Mouse (Mus musculus) liver, embryonic 13.5 days (tissue): Measurements from ENCODE around the gene Ric3. TPM values are rescaled to one million over a fixed set of nuclear protein-coding genes. Genes with fewer than 3 reads are reported as not detected.
"Not testable (repeated sequence)": the region's sequence is repeated elsewhere in the genome, so short reads cannot be mapped to it uniquely, and the experiment has no call there.

Experiments used
- ATAC-seq: fragments of 200-750 bp; cut with Nextera tagmentation; 2 replicates; pipeline ENCODE4 v1.8.0; 2017; ENCODE audit warnings: low read depth, mild to moderate bottlenecking, moderate number of reproducible peaks, moderate library complexity
- DNase-seq: peaks from one replicate; pipeline ENCODE4 v3.0.0; 2022
- H3K27ac ChIP-seq: fragments of 300-500 bp; sonication (generic); 2 replicates; pipeline ENCODE4 v1.5.1; 2015; ENCODE audit warnings: moderate library complexity, mild to moderate bottlenecking, inconsistent platforms
- H3K27me3 ChIP-seq: fragments of 300-500 bp; sonication (generic); 2 replicates; pipeline ENCODE4 v1.6.1; 2015; ENCODE audit warnings: mild to moderate bottlenecking, inconsistent platforms
- H3K36me3 ChIP-seq: fragments of 300-500 bp; sonication (generic); 2 replicates; pipeline ENCODE4 v1.6.1; 2015; ENCODE audit warnings: mild to moderate bottlenecking, inconsistent platforms
- H3K4me1 ChIP-seq: fragments of 300-500 bp; sonication (generic); replicated peaks from 2 replicates; pipeline ENCODE4 v1.6.1; 2015; ENCODE audit warnings: inconsistent platforms
- H3K4me2 ChIP-seq: fragments of 300-500 bp; sonication (generic); 2 replicates; pipeline ENCODE4 v1.6.1; 2015; ENCODE audit warnings: inconsistent platforms, mild to moderate bottlenecking, moderate library complexity
- H3K4me3 ChIP-seq: fragments of 300-500 bp; sonication (generic); replicated peaks from 2 replicates; pipeline ENCODE4 v1.5.1; 2015; ENCODE audit warnings: mild to moderate bottlenecking, inconsistent platforms
- H3K9ac ChIP-seq: fragments of 300-500 bp; sonication (generic); 2 replicates; pipeline ENCODE4 v1.6.1; 2015; ENCODE audit warnings: mild to moderate bottlenecking, inconsistent platforms
- H3K9me3 ChIP-seq: fragments of 300-500 bp; sonication (generic); replicated peaks from 2 replicates; pipeline ENCODE4 v1.6.1; 2016; ENCODE audit warnings: inconsistent platforms
- WGBS: fragments of 180-500 bp; shearing (Covaris S2); methylation state at CpG from one replicate; pipeline ENCODE4 v1.1.7; 2015; ENCODE audit not compliant: insufficient replicate concordance; 5-methylcytosine and 5-hydroxymethylcytosine counted together
- polyA plus RNA-seq: library from polyadenylated mRNA; unstranded; fragments of >200 nt; fragmentation: Nextera tagmentation; extraction: Ambion mirVana; gene quantifications from 2 replicates; pipeline ENCODE4 v1.2.1, GENCODE M21; 2015

Gene Ric3
- polyA plus RNA-seq, 1 experiment from 2014 or later, result 0.73 TPM

GRCm38 (mm10) chr7:109097203-109097602 lies 14.1 kb upstream of the Ric3 start:
- 55% methylated on average over 7 of the region's 7 CpGs for WGBS

GRCm38 (mm10) chr7:109096618-109097017 lies 13.5 kb upstream of the Ric3 start:
- H3K27ac ChIP-seq, result no peak overlapping the region
- WGBS, result 48% methylated on average over 4 of the region's 4 CpGs
- 0 out of 2 replicates have a peak, but pooled peaks cover 9% of the 10 kb centered on the region for H3K4me1 ChIP-seq
- no peaks in the 10 kb centered on the region for H3K36me3 ChIP-seq
- DNase-seq (no peak), ATAC-seq (peak; percentile 62; the same call in 1 of the 2 replicates)
- no peaks in the 10 kb centered on the region for H3K27me3 ChIP-seq
- H3K4me3 ChIP-seq, result no peak overlapping the region
- no peak overlapping the region for H3K4me2 ChIP-seq
- H3K9me3 ChIP-seq, result no peaks in the 10 kb centered on the region
- H3K9ac ChIP-seq, result no peak overlapping the region

More at GRCm38 (mm10) chr7:109097203-109097602, 14.1 kb upstream of the Ric3 start:
- 0 out of 2 replicates have a peak, but pooled peaks cover 9% of the 10 kb centered on the region for H3K4me1 ChIP-seq
- no peak overlapping the region for H3K4me2 ChIP-seq
- H3K9ac ChIP-seq, result no peak overlapping the region
- H3K9me3 ChIP-seq, result no peaks in the 10 kb centered on the region
- H3K36me3 ChIP-seq, result no peaks in the 10 kb centered on the region
- H3K4me3 ChIP-seq, result no peak overlapping the region
- H3K27me3 ChIP-seq, result no peaks in the 10 kb centered on the region
- DNase-seq (no peak), ATAC-seq (no peak)
- H3K27ac ChIP-seq, result no peak overlapping the region

GRCm38 (mm10) chr7:109094294-109094693 lies 11.2 kb upstream of the Ric3 start:
- no peak overlapping the region for H3K27ac ChIP-seq
- no peak for ATAC-seq
- H3K36me3 ChIP-seq, result no peaks in the 10 kb centered on the region
- H3K4me1 ChIP-seq, result 0 out of 2 replicates have a peak, but pooled peaks cover 9% of the 10 kb centered on the region
- no CpG with 5 or more reads among the region's 7 CpGs for WGBS
- no peak overlapping the region for H3K4me3 ChIP-seq
- no peaks in the 10 kb centered on the region for H3K9me3 ChIP-seq
- no peak overlapping the region for H3K9ac ChIP-seq
- no peak overlapping the region for H3K4me2 ChIP-seq
- DNase-seq, result no peak
- no peaks in the 10 kb centered on the region for H3K27me3 ChIP-seq

- not testable (repeated sequence) for H3K9me3 ChIP-seq, H3K4me2 ChIP-seq, H3K27me3 ChIP-seq, H3K4me1 ChIP-seq, H3K27ac ChIP-seq, H3K4me3 ChIP-seq, DNase-seq, ATAC-seq, H3K9ac ChIP-seq, H3K36me3 ChIP-seq
- no CpG with 5 or more reads among the region's 2 CpGs for WGBS
Measured at GRCm38 (mm10) chr7:109091316-109091715, 8.2 kb upstream of the Ric3 start.

- no peaks in the 10 kb centered on the region for H3K36me3 ChIP-seq
- H3K4me1 ChIP-seq, result peaks cover 11% of the 10 kb centered on the region
- no peak overlapping the region for H3K27ac ChIP-seq
- H3K4me3 ChIP-seq, result no peak overlapping the region
- DNase-seq, result no peak
- H3K4me2 ChIP-seq, result no peak overlapping the region
- H3K9me3 ChIP-seq, result no peaks in the 10 kb centered on the region
- no peak for ATAC-seq
- no peak overlapping the region for H3K9ac ChIP-seq
- H3K27me3 ChIP-seq, result peaks cover 33% of the 10 kb centered on the region
- WGBS, result 3% methylated on average over 2 of the region's 2 CpGs
Measured at GRCm38 (mm10) chr7:109086946-109087345, 3.8 kb upstream of the Ric3 start.

- Histone ChIP-seq H3K4me2 (no peak overlapping the region), H3K27me3 (peaks cover 33% of the 10 kb centered on the region), H3K4me3 (no peak overlapping the region), H3K27ac (no peak overlapping the region), H3K9ac (no peak overlapping the region), H3K4me1 (peaks cover 11% of the 10 kb centered on the region), H3K9me3 (no peaks in the 10 kb centered on the region), H3K36me3 (no peaks in the 10 kb centered on the region)
- DNase-seq (no peak), ATAC-seq (no peak)
- 66% methylated on average over 4 of the region's 4 CpGs for WGBS
Measured at GRCm38 (mm10) chr7:109083813-109084184, 668 bp upstream of the Ric3 start.

GRCm38 (mm10) chr7:109082269-109083112 lies 640 bp downstream of the Ric3 start:
- Histone ChIP-seq H3K4me3 (peak overlapping the region; percentile 61), H3K9ac (0 out of 2 replicates have a peak overlapping the region, but pooled peaks have one; percentile 33), H3K4me1 (peaks cover 11% of the 10 kb centered on the region), H3K27me3 (peaks cover 33% of the 10 kb centered on the region), H3K27ac (no peak overlapping the region), H3K9me3 (no peaks in the 10 kb centered on the region), H3K4me2 (peak overlapping the region; percentile 71), H3K36me3 (no peaks in the 10 kb centered on the region)
- 19% methylated on average over 12 of the region's 12 CpGs for WGBS
- peak; percentile 6 for DNase-seq
- peak; percentile 61; the same call in 1 of the 2 replicates for ATAC-seq

GRCm38 (mm10) chr7:109072326-109072725 lies 10.8 kb downstream of the Ric3 start:
- H3K36me3 ChIP-seq, result no peaks in the 10 kb centered on the region
- H3K4me2 ChIP-seq, result no peak overlapping the region
- no peak overlapping the region for H3K27ac ChIP-seq
- no peaks in the 10 kb centered on the region for H3K27me3 ChIP-seq
- H3K9ac ChIP-seq, result no peak overlapping the region
- no peaks in the 10 kb centered on the region for H3K4me1 ChIP-seq
- no peaks in the 10 kb centered on the region for H3K9me3 ChIP-seq
- DNase-seq, result no peak
- H3K4me3 ChIP-seq, result no peak overlapping the region
- no peak for ATAC-seq
- WGBS, result 54% methylated on average over 5 of the region's 5 CpGs

GRCm38 (mm10) chr7:109069641-109070040 lies 13.5 kb downstream of the Ric3 start:
- WGBS, result 68% methylated on average over 4 of the region's 4 CpGs
- H3K27ac ChIP-seq, result no peak overlapping the region
- ATAC-seq (no peak), DNase-seq (no peak)
- no peaks in the 10 kb centered on the region for H3K27me3 ChIP-seq
- no peak overlapping the region for H3K9ac ChIP-seq
- no peaks in the 10 kb centered on the region for H3K36me3 ChIP-seq
- no peak overlapping the region for H3K4me3 ChIP-seq
- no peaks in the 10 kb centered on the region for H3K4me1 ChIP-seq
- no peaks in the 10 kb centered on the region for H3K9me3 ChIP-seq
- no peak overlapping the region for H3K4me2 ChIP-seq

- 59% methylated on average over 4 of the region's 4 CpGs for WGBS
- no peaks in the 10 kb centered on the region for H3K9me3 ChIP-seq
- ATAC-seq (no peak), DNase-seq (no peak)
- H3K27me3 ChIP-seq, result no peaks in the 10 kb centered on the region
- no peaks in the 10 kb centered on the region for H3K4me1 ChIP-seq
- H3K9ac ChIP-seq, result no peak overlapping the region
- no peak overlapping the region for H3K4me3 ChIP-seq
- no peak overlapping the region for H3K4me2 ChIP-seq
- no peaks in the 10 kb centered on the region for H3K36me3 ChIP-seq
- H3K27ac ChIP-seq, result no peak overlapping the region
Measured at GRCm38 (mm10) chr7:109059536-109059935, 23.6 kb downstream of the Ric3 start.

- no peaks in the 10 kb centered on the region for H3K36me3 ChIP-seq
- H3K4me1 ChIP-seq, result no peaks in the 10 kb centered on the region
- DNase-seq, result no peak
- ATAC-seq, result no peak
- H3K4me3 ChIP-seq, result no peak overlapping the region
- no peaks in the 10 kb centered on the region for H3K27me3 ChIP-seq
- no peak overlapping the region for H3K9ac ChIP-seq
- no peaks in the 10 kb centered on the region for H3K9me3 ChIP-seq
- no peak overlapping the region for H3K27ac ChIP-seq
- 79% methylated on average over 1 of the region's 1 CpGs for WGBS
- H3K4me2 ChIP-seq, result no peak overlapping the region
Measured at GRCm38 (mm10) chr7:109050831-109051230, 32.3 kb downstream of the Ric3 start.

GRCm38 (mm10) chr7:109045876-109046275 lies 37.3 kb downstream of the Ric3 start:
- H3K27me3 ChIP-seq, result no peaks in the 10 kb centered on the region
- 71% methylated on average over 2 of the region's 2 CpGs for WGBS
- DNase-seq, result no peak

More at GRCm38 (mm10) chr7:109045876-109046275, 37.3 kb downstream of the Ric3 start:
- no peak for ATAC-seq
- Histone ChIP-seq H3K4me1 (no peaks in the 10 kb centered on the region), H3K9ac (no peak overlapping the region), H3K4me2 (no peak overlapping the region), H3K36me3 (no peaks in the 10 kb centered on the region), H3K9me3 (no peaks in the 10 kb centered on the region), H3K4me3 (no peak overlapping the region), H3K27ac (no peak overlapping the region)
